Mouse (Mus musculus) heart, embryonic 14.5 days (tissue): Measurements from ENCODE around the gene Ccl7. TPM values are rescaled to one million over a fixed set of nuclear protein-coding genes. Genes with fewer than 3 reads are reported as not detected.

Experiments
- ATAC-seq: fragments of 200-750 bp; cut with Nextera tagmentation; 2 replicates; pipeline ENCODE4 v1.8.0; 2017; ENCODE audit warnings: low read depth, moderate TSS enrichment; ENCODE audit not compliant: insufficient number of reproducible peaks, insufficient read depth, low FRiP score
- H3K27ac ChIP-seq, 2 experiments: fragments of 200-500 bp in 1 of 2; fragments of 300-500 bp in 1 of 2; sonication (generic) in 1 of 2; replicated peaks in 1 of 2; 2 replicates each; pipeline ENCODE4 v1.5.1; 2012 to 2014; ENCODE audit warnings: low read depth in 2 of 2, low read length in 2 of 2, control low read depth in 1 of 2, mild to moderate bottlenecking in 1 of 2, mixed read lengths in 1 of 2; ENCODE audit not compliant: control insufficient read depth in 1 of 2, insufficient read depth in 1 of 2
- H3K27me3 ChIP-seq: fragments of 300-500 bp; sonication (generic); 2 replicates; pipeline ENCODE4 v1.6.1; 2014; ENCODE audit warnings: mild to moderate bottlenecking, low read length, control low read depth; ENCODE audit not compliant: control insufficient read depth, insufficient read depth
- H3K36me3 ChIP-seq: fragments of 300-500 bp; sonication (generic); 2 replicates; pipeline ENCODE4 v1.6.1; 2014; ENCODE audit warnings: mild to moderate bottlenecking, control low read depth, low read length, mixed read lengths; ENCODE audit not compliant: control insufficient read depth, insufficient read depth
- H3K4me1 ChIP-seq, 2 experiments: fragments of 200-500 bp in 1 of 2; fragments of 300-500 bp in 1 of 2; sonication (generic) in 1 of 2; 2 replicates each; pipeline ENCODE4 v1.6.1; 2012 to 2014; ENCODE audit warnings: low read length in 2 of 2, control low read depth in 1 of 2, mixed read lengths in 1 of 2; ENCODE audit not compliant: control insufficient read depth in 2 of 2, insufficient read depth in 2 of 2
- H3K4me2 ChIP-seq: fragments of 300-500 bp; sonication (generic); 2 replicates; pipeline ENCODE4 v1.6.1; 2014; ENCODE audit warnings: mild to moderate bottlenecking, low read length
- H3K4me3 ChIP-seq, 2 experiments: fragments of 200-500 bp in 1 of 2; fragments of 300-500 bp in 1 of 2; sonication (generic) in 1 of 2; 2 replicates each; pipeline ENCODE4 v1.5.1; 2012 to 2014; ENCODE audit warnings: low read length in 2 of 2, mild to moderate bottlenecking in 2 of 2, control low read depth in 1 of 2, low read depth in 1 of 2, moderate library complexity in 1 of 2; ENCODE audit not compliant: control insufficient read depth in 1 of 2, insufficient read depth in 1 of 2
- H3K9ac ChIP-seq: fragments of 300-500 bp; sonication (generic); 2 replicates; pipeline ENCODE4 v1.6.1; 2014; ENCODE audit warnings: mild to moderate bottlenecking, low read length
- H3K9me3 ChIP-seq: fragments of 300-500 bp; sonication (generic); 2 replicates; pipeline ENCODE4 v1.6.1; 2016; ENCODE audit warnings: low read length, control low read depth; ENCODE audit not compliant: control insufficient read depth
- WGBS: fragments of 180-500 bp; shearing (Covaris S2); extraction: QIAGEN DNeasy Blood & Tissue Kit; methylation state at CpG from one replicate; pipeline ENCODE4 v1.1.7; 2014; 5-methylcytosine and 5-hydroxymethylcytosine counted together
- polyA plus RNA-seq: library from polyadenylated mRNA; unstranded; fragments of >200 nt; fragmentation: Nextera tagmentation; extraction: Ambion mirVana; gene quantifications from 2 replicates; pipeline ENCODE4 v1.2.1, GENCODE M21; 2014

Ccl7 gene
- polyA plus RNA-seq, 1 experiment from 2014 or later, result 3.2 TPM

- WGBS, result 72% methylated on average over 7 of the region's 7 CpGs
- no peak overlapping the region for H3K27ac ChIP-seq
- no peaks in the 10 kb centered on the region; the same call in 1 of the 2 replicates for H3K27me3 ChIP-seq
- no peak overlapping the region for H3K4me3 ChIP-seq
- no peaks in the 10 kb centered on the region for H3K4me1 ChIP-seq
- H3K9me3 ChIP-seq, result no peaks in the 10 kb centered on the region
- H3K4me2 ChIP-seq, result no peak overlapping the region
- ATAC-seq, result no peak
- no peaks in the 10 kb centered on the region for H3K36me3 ChIP-seq
- no peak overlapping the region for H3K9ac ChIP-seq
Measured at GRCm38 (mm10) chr11:82053849-82054248, 8.3 kb downstream of the Ccl7 start.

- no peak within 1 kb of the TSS for H3K4me2 ChIP-seq
- no peak for ATAC-seq
- no peak within 1 kb of the TSS for H3K9ac ChIP-seq
- no peaks in the 10 kb centered on the region for H3K9me3 ChIP-seq
- WGBS, result 72% methylated on average over 6 of the region's 6 CpGs
- no peaks in the 10 kb centered on the region for H3K36me3 ChIP-seq
- H3K4me1 ChIP-seq, result no peaks in the 10 kb centered on the region
- H3K4me3 ChIP-seq, result no peak within 1 kb of the TSS
- no peaks in the 10 kb centered on the region; the same call in 1 of the 2 replicates for H3K27me3 ChIP-seq
- H3K27ac ChIP-seq, result no peak within 1 kb of the TSS
Measured at GRCm38 (mm10) chr11:82057646-82058045, 12.1 kb downstream of the Ccl7 start, which contains the start of gene Ccl11. Gene Ccl11 (plus strand): TSS chr11:82057823.

DNA sequence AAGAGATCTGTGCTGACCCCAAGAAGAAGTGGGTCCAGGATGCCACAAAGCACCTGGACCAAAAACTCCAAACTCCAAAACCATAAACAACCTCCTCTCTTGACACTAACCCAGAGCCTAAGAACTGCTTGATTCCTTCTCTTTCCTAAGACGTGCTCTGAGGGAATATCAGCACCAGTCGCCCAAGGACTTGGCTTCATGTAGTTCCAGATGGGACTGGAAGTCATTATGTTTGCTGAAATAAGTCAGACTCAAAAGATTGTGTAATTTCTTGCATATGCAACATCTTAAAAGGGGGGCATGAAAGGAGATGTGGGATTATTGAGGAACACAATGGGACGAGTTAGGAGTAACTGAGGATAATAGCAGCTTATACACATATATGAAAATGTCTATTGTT is 16.7 kb downstream of the Ccl7 start:
- Histone ChIP-seq H3K4me3 (no peak overlapping the region), H3K4me1 (no peaks in the 10 kb centered on the region), H3K4me2 (no peak overlapping the region), H3K9me3 (no peaks in the 10 kb centered on the region), H3K36me3 (no peaks in the 10 kb centered on the region), H3K9ac (no peak overlapping the region), H3K27me3 (no peaks in the 10 kb centered on the region), H3K27ac (no peak overlapping the region)
- 62% methylated on average over 3 of the region's 3 CpGs for WGBS
- no peak for ATAC-seq

DNA sequence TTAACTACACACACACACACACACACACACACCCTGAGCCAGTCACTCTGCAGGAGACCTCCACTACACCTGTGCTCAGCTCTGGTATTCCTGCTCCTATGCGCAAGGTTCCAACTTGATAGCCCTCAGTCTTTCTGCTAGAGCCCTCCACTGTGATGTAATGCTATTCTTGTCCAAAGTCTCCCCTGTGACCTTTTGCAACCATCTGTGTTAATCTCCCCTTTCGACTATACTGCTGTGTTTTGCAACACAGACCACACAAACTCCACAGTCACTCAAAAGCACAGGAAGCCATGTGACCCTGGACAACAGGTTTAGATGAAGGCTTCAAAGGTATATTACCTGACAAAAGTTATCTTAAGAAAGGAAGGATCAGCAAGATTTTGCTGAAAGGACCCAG is 17.9 kb downstream of the Ccl7 start:
- no peaks in the 10 kb centered on the region for H3K27me3 ChIP-seq
- no peak overlapping the region for H3K4me3 ChIP-seq
- H3K9me3 ChIP-seq, result no peaks in the 10 kb centered on the region
- no peaks in the 10 kb centered on the region for H3K4me1 ChIP-seq
- ATAC-seq, result no peak
- no peak overlapping the region for H3K27ac ChIP-seq
- 68% methylated on average over 2 of the region's 2 CpGs for WGBS
- no peaks in the 10 kb centered on the region for H3K36me3 ChIP-seq
- no peak overlapping the region for H3K4me2 ChIP-seq
- H3K9ac ChIP-seq, result no peak overlapping the region

GRCm38 (mm10) chr11:82066953-82067571 is 21.6 kb downstream of the Ccl7 start:
- no peaks in the 10 kb centered on the region for H3K27me3 ChIP-seq
- no peaks in the 10 kb centered on the region for H3K4me1 ChIP-seq
- 70% methylated on average over 7 of the region's 7 CpGs for WGBS
- no peak for ATAC-seq
- H3K9me3 ChIP-seq, result no peaks in the 10 kb centered on the region
- no peak overlapping the region for H3K4me2 ChIP-seq
- no peak overlapping the region for H3K9ac ChIP-seq
- H3K27ac ChIP-seq, result no peak overlapping the region
- H3K36me3 ChIP-seq, result no peaks in the 10 kb centered on the region
- no peak overlapping the region for H3K4me3 ChIP-seq

DNA sequence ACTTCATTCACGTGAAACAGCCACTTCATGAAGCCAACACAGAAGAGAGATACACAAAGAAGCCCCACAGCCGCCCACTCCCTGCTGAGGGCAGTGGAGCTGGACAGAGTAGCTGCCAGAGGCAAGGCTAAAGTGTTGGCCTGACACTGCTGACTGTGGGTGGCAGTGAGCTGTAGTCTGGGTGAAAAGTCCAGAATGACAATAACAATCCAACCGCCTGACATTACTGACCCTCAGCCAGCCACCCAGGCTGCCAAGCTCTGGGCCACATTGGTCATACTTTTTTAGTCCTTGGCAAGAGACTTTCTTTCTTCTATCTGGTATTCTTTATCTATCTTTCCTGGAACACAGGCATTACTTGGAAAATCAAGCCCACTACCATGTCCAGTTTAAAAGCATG is 25.6 kb downstream of the Ccl7 start:
- no peaks in the 10 kb centered on the region for H3K4me1 ChIP-seq
- H3K4me3 ChIP-seq, result no peak overlapping the region
- no peak overlapping the region for H3K4me2 ChIP-seq
- no peak overlapping the region for H3K9ac ChIP-seq
- WGBS, result 73% methylated on average over 3 of the region's 3 CpGs
- no peaks in the 10 kb centered on the region for H3K27me3 ChIP-seq
- H3K9me3 ChIP-seq, result 0 out of 2 replicates have a peak, but pooled peaks cover 2% of the 10 kb centered on the region
- H3K36me3 ChIP-seq, result no peaks in the 10 kb centered on the region
- no peak overlapping the region for H3K27ac ChIP-seq
- no peak for ATAC-seq

DNA sequence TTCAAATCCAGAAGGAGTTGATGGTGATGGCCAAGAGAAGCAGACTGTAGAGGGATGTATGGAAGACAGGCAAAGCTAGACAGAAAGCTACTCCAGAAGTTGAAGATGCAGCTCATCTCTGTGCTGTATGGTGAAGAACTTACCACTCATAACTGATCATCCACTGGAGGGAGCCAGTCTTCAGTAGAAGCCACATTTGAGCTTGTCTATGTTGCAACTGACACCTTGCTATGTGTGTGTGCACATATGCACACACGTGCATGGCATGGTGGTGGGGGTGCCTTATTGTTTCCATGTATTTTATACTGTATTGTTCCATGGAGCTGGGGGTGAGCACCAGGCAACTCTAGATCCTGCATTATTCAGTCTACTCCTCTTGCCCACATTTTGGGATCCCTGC is 26.9 kb downstream of the Ccl7 start:
- Histone ChIP-seq H3K4me3 (no peak overlapping the region), H3K27ac (no peak overlapping the region), H3K9ac (no peak overlapping the region), H3K4me2 (no peak overlapping the region), H3K9me3 (0 out of 2 replicates have a peak, but pooled peaks cover 2% of the 10 kb centered on the region), H3K27me3 (no peaks in the 10 kb centered on the region), H3K36me3 (no peaks in the 10 kb centered on the region), H3K4me1 (no peaks in the 10 kb centered on the region)
- ATAC-seq, result no peak
- 57% methylated on average over 1 of the region's 1 CpGs for WGBS

- Histone ChIP-seq H3K36me3 (no peaks in the 10 kb centered on the region), H3K4me3 (no peak overlapping the region), H3K4me1 (no peaks in the 10 kb centered on the region), H3K4me2 (no peak overlapping the region), H3K9ac (no peak overlapping the region), H3K27ac (no peak overlapping the region), H3K27me3 (no peaks in the 10 kb centered on the region), H3K9me3 (0 out of 2 replicates have a peak, but pooled peaks cover 2% of the 10 kb centered on the region)
- 66% methylated on average over 3 of the region's 3 CpGs for WGBS
- ATAC-seq, result no peak
Measured at GRCm38 (mm10) chr11:82072984-82073383, 27.5 kb downstream of the Ccl7 start.
